Mouse (Mus musculus) forebrain, embryonic 14.5 days (tissue): ENCODE data around the gene Cbarp. TPM values are rescaled to one million over a fixed set of nuclear protein-coding genes. Genes with fewer than 3 reads are reported as not detected.

Experiments used
- ATAC-seq: fragments of 200-750 bp; cut with Nextera tagmentation; 2 replicates; pipeline ENCODE4 v1.8.0; 2017; ENCODE audit warnings: mild to moderate bottlenecking, moderate library complexity
- DNase-seq: peaks from one replicate; pipeline ENCODE4 v3.0.0-alpha.2; 2015; ENCODE audit warnings: low spot score
- H3K27ac ChIP-seq: fragments of 300-500 bp; sonication (generic); 2 replicates; pipeline ENCODE4 v1.5.1; 2014; ENCODE audit warnings: low read depth, mild to moderate bottlenecking, control low read depth, low read length, moderate library complexity
- H3K27me3 ChIP-seq: fragments of 300-500 bp; sonication (generic); replicated peaks from 2 replicates; pipeline ENCODE4 v1.6.1; 2014; ENCODE audit warnings: low read length, control low read depth, mixed read lengths; ENCODE audit not compliant: control insufficient read depth, insufficient read depth
- H3K36me3 ChIP-seq: fragments of 300-500 bp; sonication (generic); 2 replicates; pipeline ENCODE4 v1.6.1; 2014; ENCODE audit warnings: low read length, control low read depth; ENCODE audit not compliant: control insufficient read depth, insufficient read depth
- H3K4me1 ChIP-seq: fragments of 300-500 bp; sonication (generic); 2 replicates; pipeline ENCODE4 v1.6.1; 2014; ENCODE audit warnings: antibody characterized with exemption, low read length, control low read depth; ENCODE audit not compliant: control insufficient read depth, insufficient read depth
- H3K4me2 ChIP-seq: fragments of 300-500 bp; sonication (generic); 2 replicates; pipeline ENCODE4 v1.6.1; 2014; ENCODE audit warnings: mild to moderate bottlenecking, control low read depth, low read length
- H3K4me3 ChIP-seq: fragments of 300-500 bp; sonication (generic); 2 replicates; pipeline ENCODE4 v1.5.1; 2014; ENCODE audit warnings: low read depth, low read length, control low read depth
- H3K9ac ChIP-seq: fragments of 300-500 bp; sonication (generic); 2 replicates; pipeline ENCODE4 v1.6.1; 2014; ENCODE audit warnings: mild to moderate bottlenecking, low read length, control low read depth, moderate library complexity
- H3K9me3 ChIP-seq: fragments of 300-500 bp; sonication (generic); replicated peaks from 2 replicates; pipeline ENCODE4 v1.6.1; 2016; ENCODE audit warnings: low read length, control low read depth, mixed read lengths; ENCODE audit not compliant: control insufficient read depth
- WGBS: fragments of 180-500 bp; shearing (Covaris S2); extraction: QIAGEN DNeasy Blood & Tissue Kit; methylation state at CpG from one replicate; pipeline ENCODE4 v1.1.7; 2014; 5-methylcytosine and 5-hydroxymethylcytosine counted together
- polyA plus RNA-seq: library from polyadenylated mRNA; unstranded; fragments of >200 nt; fragmentation: Nextera tagmentation; extraction: Ambion mirVana; gene quantifications from 2 replicates; pipeline ENCODE4 v1.2.1, GENCODE M21; 2014

Cbarp gene
- polyA plus RNA-seq, 1 experiment from 2014 or later = 42.4 TPM

- Histone ChIP-seq H3K27ac (no peak overlapping the region), H3K36me3 (no peaks in the 10 kb centered on the region), H3K9me3 (no peaks in the 10 kb centered on the region), H3K27me3 (no peaks in the 10 kb centered on the region), H3K9ac (no peak overlapping the region), H3K4me3 (no peak overlapping the region), H3K4me1 (0 out of 2 replicates have a peak, but pooled peaks cover 1% of the 10 kb centered on the region), H3K4me2 (no peak overlapping the region)
- DNase-seq (no peak), ATAC-seq (no peak)
- 70% methylated on average over 6 of the region's 6 CpGs for WGBS
Observed at GRCm38 (mm10) chr10:80107678-80108077, 33.0 kb downstream of the Cbarp start.

GRCm38 (mm10) chr10:80105926-80106325 is 34.7 kb downstream of the Cbarp start:
- H3K9ac ChIP-seq = no peak overlapping the region
- H3K4me2 ChIP-seq = no peak overlapping the region
- WGBS = 73% methylated on average over 5 of the region's 5 CpGs
- no peaks in the 10 kb centered on the region for H3K27me3 ChIP-seq
- H3K36me3 ChIP-seq = no peaks in the 10 kb centered on the region
- H3K4me3 ChIP-seq = no peak overlapping the region
- H3K4me1 ChIP-seq = peaks cover 10% of the 10 kb centered on the region
- DNase-seq = no peak
- ATAC-seq = no peak
- no peaks in the 10 kb centered on the region for H3K9me3 ChIP-seq
- H3K27ac ChIP-seq = no peak overlapping the region

- 66% methylated on average over 5 of the region's 5 CpGs for WGBS
- ATAC-seq = no peak
- H3K27ac ChIP-seq = no peak within 1 kb of the TSS
- H3K9ac ChIP-seq = no peak within 1 kb of the TSS
- H3K4me3 ChIP-seq = no peak within 1 kb of the TSS
- H3K9me3 ChIP-seq = no peaks in the 10 kb centered on the region
- DNase-seq = no peak
- no peak within 1 kb of the TSS for H3K4me2 ChIP-seq
- H3K4me1 ChIP-seq = peaks cover 10% of the 10 kb centered on the region
- no peaks in the 10 kb centered on the region for H3K36me3 ChIP-seq
- no peaks in the 10 kb centered on the region for H3K27me3 ChIP-seq
Observed at GRCm38 (mm10) chr10:80105460-80105859, 35.2 kb downstream of the Cbarp start, which contains the start of gene Sbno2. Sbno2 (minus strand) TSS chr10:80105571.

- ATAC-seq (no peak), DNase-seq (no peak)
- no peaks in the 10 kb centered on the region for H3K36me3 ChIP-seq
- no peaks in the 10 kb centered on the region for H3K27me3 ChIP-seq
- no peaks in the 10 kb centered on the region for H3K9me3 ChIP-seq
- H3K4me1 ChIP-seq = peaks cover 10% of the 10 kb centered on the region
- H3K4me3 ChIP-seq = no peak overlapping the region
- 79% methylated on average over 3 of the region's 3 CpGs for WGBS
- H3K4me2 ChIP-seq = no peak overlapping the region
- no peak overlapping the region for H3K9ac ChIP-seq
- H3K27ac ChIP-seq = no peak overlapping the region
Observed at GRCm38 (mm10) chr10:80104181-80104580, 36.5 kb downstream of the Cbarp start.

GRCm38 (mm10) chr10:80103032-80103431 is 37.6 kb downstream of the Cbarp start:
- Histone ChIP-seq H3K4me2 (peak overlapping the region; percentile 92; the same call in 1 of the 2 replicates), H3K4me1 (peaks cover 10% of the 10 kb centered on the region), H3K9ac (peak overlapping the region; percentile 82; the same call in 1 of the 2 replicates), H3K27ac (0 out of 2 replicates have a peak overlapping the region, but pooled peaks have one; percentile 63), H3K36me3 (no peaks in the 10 kb centered on the region), H3K27me3 (no peaks in the 10 kb centered on the region), H3K9me3 (no peaks in the 10 kb centered on the region), H3K4me3 (0 out of 2 replicates have a peak overlapping the region, but pooled peaks have one; percentile 86)
- WGBS = 76% methylated on average over 2 of the region's 2 CpGs
- DNase-seq (no peak), ATAC-seq (no peak)

GRCm38 (mm10) chr10:80102216-80102915 is 38.3 kb downstream of the Cbarp start:
- H3K27ac ChIP-seq = peak overlapping the region; percentile 63; the same call in 1 of the 2 replicates
- no peaks in the 10 kb centered on the region for H3K27me3 ChIP-seq
- H3K9ac ChIP-seq = peak overlapping the region; percentile 82
- DNase-seq (peak; percentile 89), ATAC-seq (peak; percentile 92)
- no peaks in the 10 kb centered on the region for H3K9me3 ChIP-seq
- H3K4me3 ChIP-seq = peak overlapping the region; percentile 86
- WGBS = under 1% methylated on average over 40 of the region's 59 CpGs
- H3K4me1 ChIP-seq = peaks cover 10% of the 10 kb centered on the region
- peak overlapping the region; percentile 92 for H3K4me2 ChIP-seq
- H3K36me3 ChIP-seq = no peaks in the 10 kb centered on the region

- peaks cover 10% of the 10 kb centered on the region for H3K4me1 ChIP-seq
- H3K9me3 ChIP-seq = no peaks in the 10 kb centered on the region
- ATAC-seq = no peak
- WGBS = 70% methylated on average over 11 of the region's 11 CpGs
- no peak overlapping the region for H3K4me3 ChIP-seq
- DNase-seq = no peak
- H3K36me3 ChIP-seq = no peaks in the 10 kb centered on the region
- H3K9ac ChIP-seq = no peak overlapping the region
- no peak overlapping the region for H3K27ac ChIP-seq
- H3K4me2 ChIP-seq = no peak overlapping the region
- H3K27me3 ChIP-seq = no peaks in the 10 kb centered on the region
Observed at GRCm38 (mm10) chr10:80100982-80101381, 39.7 kb downstream of the Cbarp start.

GRCm38 (mm10) chr10:80098630-80099029 is 42.0 kb downstream of the Cbarp start:
- Histone ChIP-seq H3K4me1 (peaks cover 10% of the 10 kb centered on the region), H3K27ac (no peak overlapping the region), H3K4me2 (no peak overlapping the region), H3K9me3 (no peaks in the 10 kb centered on the region), H3K9ac (no peak overlapping the region), H3K36me3 (no peaks in the 10 kb centered on the region), H3K27me3 (no peaks in the 10 kb centered on the region), H3K4me3 (no peak overlapping the region)
- 94% methylated on average over 5 of the region's 5 CpGs for WGBS
- no peak for ATAC-seq
- no peak for DNase-seq

GRCm38 (mm10) chr10:80097275-80097674 is 43.4 kb downstream of the Cbarp start:
- Histone ChIP-seq H3K27ac (no peak overlapping the region), H3K4me3 (no peak overlapping the region), H3K4me1 (peaks cover 8% of the 10 kb centered on the region), H3K36me3 (no peaks in the 10 kb centered on the region), H3K27me3 (no peaks in the 10 kb centered on the region), H3K4me2 (no peak overlapping the region), H3K9me3 (no peaks in the 10 kb centered on the region), H3K9ac (no peak overlapping the region)
- no peak for DNase-seq
- 29% methylated on average over 3 of the region's 7 CpGs for WGBS
- ATAC-seq = no peak
